Mouse (Mus musculus) gastrocnemius, postnatal 36 days (tissue): Measurements from ENCODE around the gene Enkur. TPM values are rescaled to one million over a fixed set of nuclear protein-coding genes. Genes with fewer than 3 reads are reported as not detected.
A peak's percentile ranks its signal among the peaks of the same experiment; 100 is the strongest.
"Not testable (repeated sequence)": the region's sequence is repeated elsewhere in the genome, so short reads cannot be mapped to it uniquely, and the experiment has no call there.

ENCODE experiments used
- DNase-seq, 2 experiments: peaks; one replicate each; pipeline ENCODE4 v3.0.0; 2022
- intact Hi-C: fragments of 180-260 bp; cut with DNase I; formaldehyde crosslinking; loops from one replicate; pipeline ENCODE4 v1.15.1; 2025
- long read RNA-seq, 2 experiments: library from polyadenylated mRNA; stranded (forward); transcript quantifications; one replicate each; pipeline ENCODE4 v2.0.0; 2021
- total RNA-seq, 2 experiments: library from RNA; stranded (reverse); gene quantifications; 2 replicates each; pipeline ENCODE4 v1.2.3; 2021

Gene Enkur
- total RNA-seq, result under 1 TPM; 0.36 to 0.42 TPM
- long read RNA-seq, experiment 1, partial matches to known transcripts, result 1 of 2 reads
- long read RNA-seq, experiment 1, other reads (novel, unspliced or antisense), result 0 of 2 reads
- long read RNA-seq, experiment 2, result 0 reads

DNA sequence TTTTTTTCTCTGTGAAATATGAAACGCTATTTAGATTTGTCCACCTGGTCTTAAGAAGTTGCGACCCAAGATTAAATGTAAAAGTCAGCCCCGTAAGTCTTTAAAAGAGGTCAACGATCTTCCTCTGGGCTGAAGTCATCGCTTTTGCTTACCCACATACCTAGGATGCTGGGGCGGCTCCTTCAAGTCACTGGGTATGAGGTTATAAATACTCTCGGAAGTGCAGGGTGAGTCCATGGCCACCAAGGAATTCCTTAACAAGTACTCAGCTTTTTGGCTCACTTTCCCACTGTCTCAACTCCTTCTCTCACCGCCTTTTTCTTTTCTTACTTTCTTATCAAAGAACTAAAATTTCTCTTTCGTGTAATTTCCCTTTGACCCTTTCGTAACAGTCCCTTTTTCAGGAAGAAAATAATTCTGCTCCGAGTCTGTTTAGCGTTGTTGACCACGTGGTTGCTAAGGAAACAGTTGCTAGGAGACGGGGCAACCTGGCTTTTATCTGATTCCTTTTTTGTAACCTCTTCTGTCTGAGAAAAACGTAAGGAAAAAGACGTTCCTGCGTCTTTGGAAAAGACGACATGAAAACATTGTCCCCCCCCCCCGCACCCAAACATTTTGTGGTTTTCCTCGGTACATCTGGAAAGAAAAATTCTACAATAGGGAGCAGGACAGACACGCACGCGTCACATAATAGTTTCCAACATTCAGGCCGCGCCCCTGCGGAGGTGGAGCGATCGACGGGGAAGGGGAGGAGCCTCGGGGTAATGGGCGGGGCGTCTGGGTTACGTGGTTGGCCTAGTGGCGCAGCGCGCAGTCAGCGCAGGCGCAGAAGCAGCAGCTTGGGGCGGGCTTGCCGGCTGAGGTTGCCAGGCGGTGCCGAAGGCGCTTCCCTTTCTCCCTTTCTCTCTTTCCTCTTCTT, at the start of gene Enkur, which contains the start of gene Thnsl1:
TSS of gene Enkur (minus strand) at position 454 of the 919 bp plus-strand sequence.
TSS of gene Thnsl1 (plus strand) at position 813 of the 919 bp plus-strand sequence.
- peak; percentile 97 to 100 for DNase-seq
- intact Hi-C loops, result no loop called here

DNA sequence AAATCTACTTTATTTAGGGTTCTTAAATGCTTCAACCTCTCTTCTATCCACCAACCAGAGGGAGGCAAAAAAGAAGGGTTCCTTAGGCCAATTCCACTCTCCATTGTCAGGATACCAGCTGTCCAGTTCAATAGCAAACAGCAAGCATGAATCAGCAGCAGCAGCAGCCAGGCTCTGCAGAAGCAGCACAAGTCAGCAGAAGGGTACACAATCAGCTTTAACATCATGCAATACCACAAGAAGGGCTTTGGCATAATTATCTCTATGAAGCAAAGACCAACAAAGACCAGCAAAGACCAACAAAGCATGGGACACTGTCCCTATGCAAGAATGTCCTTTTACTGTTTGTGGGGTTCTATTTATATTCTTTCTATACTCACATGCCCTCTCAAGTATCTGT, 49.1 kb upstream of the Enkur start:
- DNase-seq, result no peak
- intact Hi-C loops, result no loop called here

DNA sequence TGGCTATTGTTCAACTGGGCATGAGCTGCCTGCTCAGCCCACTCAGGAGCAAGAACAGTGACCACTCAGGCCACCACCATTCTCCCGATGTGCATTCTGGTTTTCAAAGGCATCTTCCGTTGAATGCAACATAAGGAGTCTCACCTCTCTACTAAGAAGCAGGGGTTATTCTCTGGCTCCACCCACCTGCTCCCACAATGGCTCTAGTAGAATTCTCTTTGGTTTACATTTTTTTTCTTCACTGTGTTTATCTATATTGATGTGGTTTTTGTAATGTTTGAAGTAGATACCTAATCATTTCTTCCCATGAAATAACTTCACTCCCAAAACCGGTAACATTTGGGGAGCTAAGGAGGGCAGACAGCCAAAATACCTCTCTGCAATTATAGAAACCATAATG, 48.5 kb upstream of the Enkur start:
- DNase-seq, result no peak
- intact Hi-C loops, result no loop called here

DNA sequence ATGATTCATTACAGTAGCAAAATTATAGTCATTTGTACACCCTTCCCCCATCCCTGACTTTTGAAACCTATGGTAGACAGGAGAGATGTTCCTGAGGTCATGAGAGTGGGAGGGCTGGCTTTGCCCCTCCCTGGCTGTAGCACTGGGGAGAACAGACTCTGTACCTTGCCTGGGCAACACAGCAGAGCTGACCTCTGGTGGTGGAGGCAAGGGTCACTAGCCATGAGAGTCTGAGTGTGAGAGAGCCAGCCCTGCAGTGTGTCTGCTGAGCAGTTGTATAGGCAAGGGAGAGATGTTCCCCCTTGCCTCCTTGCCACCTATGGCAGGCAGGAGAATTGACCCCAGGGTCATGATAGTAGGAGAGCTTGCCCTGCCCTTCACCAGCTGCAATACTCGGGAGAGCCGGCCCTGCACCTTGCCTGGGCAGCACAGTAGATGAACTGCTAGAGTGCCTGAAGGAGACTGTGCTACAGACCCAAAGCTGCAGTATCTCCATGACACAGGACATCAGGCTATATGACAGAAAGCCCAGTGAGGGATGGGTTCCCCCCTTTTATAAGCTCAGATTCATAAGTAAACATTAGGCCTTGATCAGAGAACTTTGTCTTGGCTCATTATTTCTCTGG, 40.4 kb upstream of the Enkur start:
- intact Hi-C loops, result no loop called here
- no peak for DNase-seq

DNA sequence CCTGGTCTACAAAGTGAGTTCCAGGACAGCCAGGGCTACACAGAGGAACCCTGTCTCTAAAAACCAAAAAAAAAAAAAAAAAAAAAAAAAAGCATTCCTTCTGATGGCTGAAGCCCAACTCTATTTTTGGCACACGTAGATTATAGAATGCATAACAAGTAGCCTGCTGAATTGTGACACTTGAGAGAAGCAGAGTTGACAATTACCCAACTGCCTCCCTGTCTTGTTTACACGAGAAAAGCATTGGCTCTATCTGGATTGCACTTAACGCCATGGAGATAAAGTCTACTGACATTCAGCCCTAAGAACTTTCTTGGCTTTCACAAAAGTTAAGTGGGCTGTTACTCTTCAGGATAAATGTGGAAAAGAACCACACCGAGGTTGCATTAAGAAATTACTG, 39.8 kb upstream of the Enkur start:
- no peak for DNase-seq
- intact Hi-C loops, result no loop called here

DNA sequence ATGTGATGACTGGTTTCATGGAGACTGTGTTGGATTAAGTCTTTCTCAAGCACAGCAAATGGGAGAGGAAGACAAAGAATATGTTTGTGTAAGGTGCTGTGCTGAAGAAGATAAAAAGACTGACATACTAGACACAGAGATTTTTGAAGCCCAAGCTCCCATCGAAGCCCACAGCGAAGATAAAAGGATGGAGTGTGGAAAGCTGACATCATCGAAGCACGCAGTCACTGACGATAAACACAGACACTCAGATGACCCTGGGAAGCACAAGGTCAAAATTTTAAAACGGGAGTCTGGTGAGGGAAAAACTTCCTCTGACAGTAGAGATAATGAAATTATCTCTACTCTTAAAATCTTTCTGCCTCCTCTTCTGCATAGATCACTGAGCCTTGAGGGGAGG, 38.9 kb upstream of the Enkur start:
- intact Hi-C loops, DNase-seq: not testable (repeated sequence)

DNA sequence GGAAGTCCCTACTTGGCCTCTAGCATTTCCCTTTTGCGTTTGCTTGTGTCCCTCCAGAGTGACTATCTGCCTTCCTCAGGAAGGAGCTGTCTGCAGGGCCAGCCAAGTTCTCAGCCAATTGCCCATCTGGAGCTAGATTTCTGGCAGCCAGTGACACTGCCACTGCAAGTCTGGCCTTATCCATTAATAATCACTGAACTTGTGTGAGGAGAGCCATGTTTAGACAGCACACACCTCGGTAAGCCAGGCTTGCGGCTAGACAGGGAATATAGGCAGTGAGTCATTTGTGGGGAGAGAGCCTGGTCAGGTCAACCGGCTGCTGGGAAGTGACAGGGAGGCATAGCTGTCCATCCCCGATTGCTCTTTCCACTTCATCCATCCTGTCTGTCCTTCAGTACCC, 31.7 kb upstream of the Enkur start:
- no peak for DNase-seq
- intact Hi-C loops, result no loop called here

DNA sequence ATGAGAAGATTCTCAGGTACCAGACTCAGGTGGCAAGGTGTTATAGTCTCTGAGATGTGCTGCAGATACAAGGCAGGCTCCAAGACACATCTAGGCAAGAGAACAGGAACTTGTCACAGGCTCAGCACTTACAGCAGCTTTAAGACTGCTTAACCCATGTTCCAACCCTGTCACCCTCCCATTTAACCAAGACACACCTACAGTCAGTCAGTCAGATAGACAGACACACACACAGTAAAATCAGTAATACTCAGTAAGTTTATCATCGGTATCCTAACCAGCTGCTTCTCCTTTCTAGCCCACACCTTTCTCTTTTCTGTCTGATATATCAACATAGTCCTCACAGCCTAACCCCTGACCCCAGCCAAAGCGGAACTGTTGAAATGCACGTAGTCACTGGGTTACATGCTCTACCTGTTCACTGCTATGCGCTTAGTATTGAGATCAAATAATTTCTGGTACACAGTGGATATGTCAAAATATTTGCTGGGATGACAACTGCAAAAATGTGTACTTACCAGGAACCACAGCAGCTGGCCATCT, 30.8 kb upstream of the Enkur start:
- no peak for DNase-seq
- intact Hi-C loops, result no loop called here

DNA sequence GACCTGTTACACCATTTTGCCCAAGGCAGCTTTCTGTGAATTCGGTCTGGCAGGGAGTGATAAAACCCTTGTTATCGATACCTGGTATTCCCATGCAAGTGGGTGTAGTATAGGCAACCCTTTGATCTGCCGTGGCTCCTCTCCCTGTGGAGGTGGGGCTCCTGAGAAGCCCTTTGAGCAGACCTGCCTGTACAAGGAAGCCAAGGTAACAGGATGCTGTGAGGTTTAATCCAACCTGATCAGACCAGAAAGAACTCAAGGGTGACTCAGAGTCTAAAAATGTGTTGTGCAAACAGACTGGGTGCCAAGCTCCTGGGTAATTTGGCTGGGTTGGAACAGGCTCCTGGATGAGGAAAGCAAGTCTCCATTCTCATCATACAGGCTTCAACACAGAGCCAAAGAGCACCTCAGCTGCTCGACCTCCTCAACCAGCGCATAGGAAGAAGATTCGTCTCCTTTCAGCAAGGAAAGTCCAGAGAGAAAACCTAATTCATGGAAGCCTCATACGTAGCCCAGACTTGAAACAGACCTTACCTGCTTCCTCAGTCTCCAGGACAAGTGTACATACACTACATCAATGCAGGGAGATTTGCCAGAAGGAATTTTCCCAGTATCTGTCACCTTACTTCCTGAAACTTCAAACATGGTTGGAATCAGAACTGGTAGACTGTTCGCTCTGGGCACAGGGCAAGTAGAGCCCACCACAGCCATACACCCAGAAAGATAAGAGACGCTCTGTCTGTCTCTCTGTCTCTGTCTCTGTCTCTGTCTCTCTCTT, 29.9 kb upstream of the Enkur start:
- DNase-seq, result no peak
- intact Hi-C loops, result no loop called here

DNA sequence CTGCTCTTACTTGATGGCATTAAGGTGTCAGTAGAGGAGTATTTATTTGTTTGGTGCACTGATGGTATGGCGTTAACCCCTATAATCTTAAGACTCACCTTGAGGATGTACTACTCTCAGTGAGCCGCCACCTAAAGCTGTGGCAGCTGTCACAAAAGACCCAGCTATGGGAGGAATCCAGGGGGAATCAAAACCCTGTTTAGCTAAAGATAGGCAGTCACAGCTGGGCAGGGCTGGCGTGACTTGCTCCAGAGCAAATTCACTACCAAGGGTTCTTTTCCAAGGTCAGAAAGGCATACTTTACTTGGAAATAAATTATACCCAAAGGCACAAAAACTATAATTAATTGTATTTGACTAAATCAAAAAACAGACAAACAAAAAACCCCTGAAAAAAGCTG, 26.0 kb upstream of the Enkur start:
- no peak for DNase-seq
- intact Hi-C loops, result no loop called here

DNA sequence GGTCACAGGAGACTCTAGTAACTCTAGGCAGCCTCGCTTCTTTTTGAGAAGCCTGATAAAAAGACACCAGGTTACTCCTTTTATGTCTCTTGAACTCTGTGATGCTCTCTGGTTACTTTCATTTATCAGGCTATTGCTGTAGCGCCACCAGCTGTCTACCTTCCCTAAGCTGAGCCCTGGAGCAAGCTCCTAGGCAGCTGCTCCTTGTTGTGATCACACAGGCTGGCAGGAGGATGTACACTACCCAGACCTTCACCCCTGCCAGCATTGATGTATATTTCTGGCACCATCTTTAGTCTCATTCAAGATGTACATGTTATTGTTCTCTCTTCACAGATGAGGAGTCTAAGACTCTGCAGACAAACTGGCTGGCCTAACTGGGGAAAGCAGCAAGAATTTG, 25.1 kb upstream of the Enkur start:
- intact Hi-C loops, result no loop called here
- no peak for DNase-seq

DNA sequence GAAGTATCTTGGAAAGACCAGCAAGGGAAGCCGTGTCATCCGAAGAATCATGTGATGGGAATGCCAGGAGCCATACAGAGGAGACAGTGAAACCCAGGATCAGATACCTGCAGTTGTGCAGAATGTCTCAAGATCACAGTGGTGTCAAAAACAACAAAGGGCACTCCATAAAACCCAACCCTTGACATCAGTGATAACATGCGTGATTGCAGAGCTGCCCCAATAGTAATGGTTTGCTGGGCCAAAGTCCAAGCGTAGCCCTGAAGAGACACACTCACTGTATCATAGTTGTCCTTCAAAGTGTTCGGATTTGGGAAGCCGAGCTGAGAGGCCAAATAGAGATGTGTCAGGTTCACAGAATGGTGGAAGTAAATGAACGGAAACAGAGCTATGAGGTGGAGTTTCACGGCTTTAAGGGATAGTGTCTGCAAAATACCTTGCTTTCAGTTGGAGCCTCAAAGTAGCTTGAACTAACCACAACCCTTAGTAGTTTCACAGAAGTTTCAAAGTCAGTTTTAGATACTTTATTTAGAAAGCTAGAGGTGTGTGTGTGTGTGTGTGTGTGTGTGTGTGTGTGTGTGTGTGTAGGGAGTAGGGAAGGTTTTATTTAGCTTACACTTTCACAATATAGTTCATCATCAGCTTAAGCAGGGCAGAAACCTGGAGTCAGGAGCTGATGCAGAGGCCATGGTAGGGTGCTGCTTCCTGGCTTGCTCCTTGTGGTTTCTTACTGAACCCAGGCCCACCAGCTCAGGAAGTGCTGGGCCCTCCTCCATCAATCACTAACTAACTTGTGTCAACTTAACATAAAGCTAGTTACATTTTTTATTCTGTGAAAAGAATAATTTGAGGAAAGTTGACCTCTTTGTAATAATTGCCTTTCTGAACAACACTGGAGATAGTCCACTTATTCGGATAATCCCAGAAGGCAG, 17.6 kb upstream of the Enkur start:
- no peak for DNase-seq
- intact Hi-C loops, result no loop called here

DNA sequence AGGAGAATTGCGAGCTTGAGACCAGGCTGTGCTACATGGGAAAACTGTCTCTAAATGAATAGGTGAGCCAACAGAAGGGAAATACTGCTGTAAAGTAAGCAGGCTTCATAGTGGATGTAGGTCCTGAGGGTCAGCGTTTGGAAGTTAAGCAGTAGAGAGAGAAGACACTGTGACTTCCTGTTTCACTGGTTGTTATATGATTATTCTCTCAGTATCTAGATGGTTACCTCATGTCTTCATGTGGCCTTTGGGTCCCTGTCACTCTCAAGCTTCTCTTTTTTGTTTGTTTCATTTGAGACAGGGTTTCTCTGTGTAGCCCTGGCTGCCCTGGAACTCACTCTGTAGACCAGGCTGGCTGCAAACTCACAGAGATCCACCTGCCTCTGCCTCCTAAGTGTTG, 10.1 kb upstream of the Enkur start:
- intact Hi-C loops, result no loop called here
- no peak for DNase-seq

DNA sequence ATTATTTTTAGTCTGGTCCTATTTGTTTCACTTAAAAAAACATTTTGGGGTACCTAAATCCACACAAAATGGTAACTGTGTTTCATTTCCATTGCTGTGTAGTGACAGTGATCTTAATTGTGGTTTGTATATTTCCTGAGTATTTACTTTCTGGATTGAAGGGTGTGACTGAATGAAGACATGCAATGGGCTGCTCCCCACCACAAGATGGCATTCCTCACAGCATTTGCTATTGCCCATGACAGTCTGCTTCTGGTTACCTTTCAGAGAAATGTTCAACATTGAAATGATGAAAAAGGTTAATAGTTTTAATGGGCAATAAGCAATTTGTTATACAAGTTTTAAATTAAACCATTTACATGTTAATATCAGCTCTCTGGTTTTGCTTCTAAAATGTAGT, 9.2 kb upstream of the Enkur start:
- no peak for DNase-seq
- intact Hi-C loops, result no loop called here

DNA sequence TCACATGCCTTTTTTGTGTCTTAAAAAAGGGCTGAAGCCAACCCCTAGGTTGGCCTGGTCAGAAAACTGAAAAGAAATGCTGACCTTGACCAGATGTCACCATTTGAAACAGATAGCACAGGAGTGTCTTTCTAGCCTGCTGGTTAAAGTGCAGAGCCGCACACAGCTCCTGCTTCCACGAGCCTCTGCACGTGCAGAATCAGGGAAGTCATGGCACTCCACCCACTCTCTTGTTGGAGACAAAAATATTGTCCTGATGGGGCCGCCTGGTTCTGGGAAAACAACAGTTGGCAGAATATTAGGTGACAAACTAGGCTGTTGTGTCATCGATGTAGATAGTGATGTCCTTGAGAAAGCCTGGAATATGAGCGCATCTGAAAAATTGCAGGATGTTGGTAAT, 6.2 kb upstream of the Enkur start:
- DNase-seq, result no peak
- intact Hi-C loops, result no loop called here

DNA sequence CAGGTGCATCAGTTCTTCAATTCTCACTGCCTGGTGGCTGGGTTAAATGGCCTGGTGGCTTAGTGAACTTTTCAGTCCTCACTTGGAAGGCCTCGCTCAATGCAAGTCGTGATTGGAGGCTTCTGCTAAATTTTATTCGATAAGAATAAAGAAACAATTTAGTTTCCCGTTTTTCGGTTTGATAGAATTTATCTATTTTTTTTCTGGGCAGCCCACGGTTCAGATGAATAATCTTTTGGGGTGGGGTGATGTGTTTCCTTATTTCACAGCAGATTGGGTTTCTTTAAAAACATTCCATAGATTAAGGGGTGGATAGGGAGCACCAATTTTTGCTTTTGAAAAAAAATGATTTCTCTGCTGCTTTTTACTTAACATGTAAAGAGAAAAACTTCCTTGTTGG, 1.1 kb upstream of the Enkur start:
- intact Hi-C loops, result no loop called here
- DNase-seq, result no peak

DNA sequence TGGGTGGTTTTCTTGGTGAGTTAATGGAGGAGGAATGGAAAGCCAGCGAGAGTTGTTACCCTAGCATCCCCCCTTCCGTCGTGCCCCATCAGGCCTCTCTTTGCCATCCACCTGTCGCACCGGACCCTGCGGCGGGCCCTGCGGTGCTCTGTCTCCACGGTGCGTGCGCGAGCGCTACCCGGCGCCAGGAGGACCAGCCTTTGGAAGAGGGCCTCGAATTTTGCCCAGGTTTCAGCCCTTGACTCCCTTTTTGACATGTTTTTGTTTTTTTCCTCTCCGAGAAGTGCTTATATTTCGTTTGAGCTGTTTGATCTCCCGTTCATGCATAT, 630 bp upstream of the Enkur start:
- intact Hi-C loops, result no loop called here
- no peak for DNase-seq

DNA sequence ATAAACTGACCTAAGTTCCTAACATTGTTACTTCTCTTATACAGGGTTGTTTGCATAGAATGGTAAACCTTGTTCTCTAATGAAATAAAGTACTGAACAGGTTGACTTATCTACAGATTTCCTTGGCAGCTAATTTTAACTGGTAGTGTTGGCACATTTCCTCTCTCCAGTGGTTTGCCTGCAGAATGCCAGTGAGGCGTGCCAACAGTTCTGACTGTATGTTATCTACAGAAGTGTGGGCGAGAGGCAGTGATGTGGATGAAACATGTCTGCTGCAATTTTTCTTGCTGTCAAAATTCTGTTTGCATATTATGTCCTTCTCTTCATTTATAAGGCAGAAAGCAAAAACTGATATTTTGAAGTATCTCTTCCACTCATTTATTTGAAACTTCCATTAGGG, 2.4 kb downstream of the Enkur start:
- intact Hi-C loops, result no loop called here
- DNase-seq, result no peak

DNA sequence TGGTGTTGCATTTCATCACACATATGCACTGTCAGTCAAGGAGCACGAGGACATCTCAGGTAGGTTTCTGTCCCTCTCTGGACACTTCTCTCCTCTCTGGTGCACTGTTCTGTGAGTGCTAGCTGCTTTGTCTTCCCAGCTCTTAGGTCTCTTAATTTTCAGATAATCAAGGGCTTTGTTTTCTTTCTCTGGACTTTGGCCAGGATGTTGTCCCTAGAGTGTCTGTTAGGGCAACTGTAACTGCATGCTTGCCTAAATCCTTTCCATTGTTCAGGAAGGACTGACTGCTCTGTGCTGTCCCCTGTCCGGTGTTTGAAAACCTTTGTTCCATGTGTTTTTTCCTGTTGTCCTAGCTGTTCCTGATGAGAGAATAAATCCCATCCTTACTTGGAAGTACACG, 6.1 kb downstream of the Enkur start:
- intact Hi-C loops, result no loop called here
- DNase-seq, result no peak

DNA sequence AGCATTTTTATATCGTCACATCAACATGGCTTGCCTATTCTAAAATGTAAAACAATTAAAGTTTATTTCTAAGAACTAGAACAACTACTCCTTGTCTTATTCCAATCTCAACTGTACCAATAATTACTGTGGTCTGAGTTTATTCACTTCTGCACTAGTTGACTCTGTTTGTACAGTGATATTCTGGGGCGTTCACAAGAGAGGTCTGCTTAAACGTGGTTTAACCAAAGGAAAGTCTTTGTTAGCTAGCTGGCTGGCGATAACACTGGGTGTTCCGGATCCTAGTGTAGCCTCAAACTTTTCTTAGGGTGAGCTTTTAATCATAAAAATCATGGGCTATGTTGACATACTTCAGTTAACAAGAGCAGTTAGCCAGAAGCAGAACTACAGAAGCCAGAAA, 9.9 kb downstream of the Enkur start:
- no peak for DNase-seq
- intact Hi-C loops, result no loop called here
